Mouse (Mus musculus): ENCODE results near the gene Wdr82. TPM values are rescaled to one million over a fixed set of nuclear protein-coding genes. Genes with fewer than 3 reads are reported as not detected.

The Wdr82 gene
- total RNA-seq, 2 experiments from 2014 or later = 19.4 to 25.9 TPM

- Histone ChIP-seq H3K27ac (peak overlapping the region; percentile 98), H3K4me3 (peak overlapping the region; percentile 91; the same call in 1 of the 2 replicates)
- intact Hi-C loops (cut with DNase I) = loop anchor here (2.0 to 10.0 kb wide), 3 partner anchors 37 to 255 kb away; partner anchors contain the start of genes Poc1a and Rpl29
- no peak for DNase-seq
- no peak for TF ChIP-seq CTCF (IDR thresholded peaks at IDR 0.05)
Measured at GRCm38 (mm10) chr9:106169917-106170316, 811 bp upstream of the Wdr82 start.

GRCm38 (mm10) chr9:106171346-106172158 lies 824 bp downstream of the Wdr82 start:
- DNase-seq = peak; percentile 84
- intact Hi-C loops (cut with DNase I) = loop anchor here (2.0 to 10.0 kb wide), 3 partner anchors 35 to 253 kb away; partner anchors contain the start of genes Poc1a and Rpl29
- peak overlapping the region; percentile 98 for H3K27ac ChIP-seq
- H3K4me3 ChIP-seq = peak overlapping the region; percentile 91
- no peak for TF ChIP-seq CTCF (IDR thresholded peaks at IDR 0.05)

GRCm38 (mm10) chr9:106172527-106172926 lies 1.8 kb downstream of the Wdr82 start:
- TF ChIP-seq CTCF (IDR thresholded peaks at IDR 0.05) = no peak
- no peak for DNase-seq
- H3K27ac ChIP-seq = peak overlapping the region; percentile 98
- H3K4me3 ChIP-seq = peak overlapping the region; percentile 91
- intact Hi-C loops (cut with DNase I) = loop anchor here (5.0 to 10.0 kb wide), 2 partner anchors 110 to 252 kb away; partner anchors contain the start of genes Poc1a and Rpl29

- H3K4me3 ChIP-seq = peak overlapping the region; percentile 91
- intact Hi-C loops (cut with DNase I) = loop anchor here (5.0 to 10.0 kb wide), 2 partner anchors 109 to 251 kb away; partner anchors contain the start of genes Poc1a and Rpl29
- peak overlapping the region; percentile 98; the same call in 1 of the 2 replicates for H3K27ac ChIP-seq
- TF ChIP-seq CTCF (IDR thresholded peaks at IDR 0.05) = no peak
- no peak for DNase-seq
Measured at GRCm38 (mm10) chr9:106173363-106173762, 2.6 kb downstream of the Wdr82 start.

DNA sequence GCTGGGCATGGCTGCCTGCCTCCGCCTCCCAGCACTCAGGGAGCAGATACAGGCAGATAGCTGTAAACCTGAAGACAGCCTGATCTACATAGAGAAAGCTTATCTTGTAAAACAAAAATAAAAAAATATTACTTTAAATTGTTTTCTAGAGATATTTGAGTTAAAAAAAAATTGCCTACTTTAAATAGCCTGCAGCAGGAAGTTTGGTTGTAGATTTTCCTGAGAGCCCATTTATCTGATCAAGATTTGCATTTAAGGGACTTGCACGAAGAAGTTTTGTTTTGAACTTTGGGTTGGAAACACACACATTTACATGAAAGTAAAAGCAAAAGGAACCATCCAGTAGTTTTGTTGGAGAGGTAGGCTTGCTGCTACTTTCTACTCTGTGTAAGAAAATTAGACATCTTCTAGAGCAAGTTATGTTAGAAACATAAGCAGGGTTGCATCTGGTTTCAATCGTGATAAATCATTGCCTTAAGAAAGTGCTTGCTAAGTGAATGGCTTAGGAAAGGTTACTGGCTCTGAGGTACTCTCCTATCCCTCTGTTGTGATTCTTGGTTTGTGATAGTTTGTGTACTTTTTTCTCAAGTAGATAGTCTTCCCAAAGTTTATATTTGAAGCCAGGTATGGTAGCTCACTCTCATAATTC lies 4.9 kb downstream of the Wdr82 start:
- Histone ChIP-seq H3K4me3 (no peak overlapping the region; the same call in 1 of the 2 replicates), H3K27ac (peak overlapping the region; percentile 55)
- intact Hi-C loops (cut with DNase I) = loop anchor here (10.0 kb wide), 1 partner anchor 249 kb away; the partner anchor contains the start of gene Rpl29
- DNase-seq = no peak
- TF ChIP-seq CTCF (IDR thresholded peaks at IDR 0.05) = no peak

- no peak for DNase-seq
- intact Hi-C loops (cut with DNase I) = loop anchor here (10.0 kb wide), 1 partner anchor 248 kb away; the partner anchor contains the start of gene Rpl29
- Histone ChIP-seq H3K27ac (0 out of 2 replicates have a peak overlapping the region, but pooled peaks have one; percentile 55), H3K4me3 (no peak overlapping the region)
- no peak for TF ChIP-seq CTCF (IDR thresholded peaks at IDR 0.05)
Measured at GRCm38 (mm10) chr9:106176769-106177168, 6.0 kb downstream of the Wdr82 start.

GRCm38 (mm10) chr9:106177799-106178198 lies 7.1 kb downstream of the Wdr82 start:
- H3K4me3 ChIP-seq = no peak overlapping the region
- DNase-seq = no peak
- H3K27ac ChIP-seq = peak overlapping the region; percentile 1; the same call in 1 of the 2 replicates
- intact Hi-C loops (cut with DNase I) = loop anchor here (10.0 kb wide), 1 partner anchor 247 kb away; the partner anchor contains the start of gene Rpl29
- TF ChIP-seq CTCF (IDR thresholded peaks at IDR 0.05) = no peak

GRCm38 (mm10) chr9:106179454-106179853 lies 8.7 kb downstream of the Wdr82 start:
- no peak overlapping the region for H3K27ac ChIP-seq
- H3K4me3 ChIP-seq = no peak overlapping the region
- no peak for TF ChIP-seq CTCF (IDR thresholded peaks at IDR 0.05)
- DNase-seq = no peak
- intact Hi-C loops (cut with DNase I) = loop anchor here (10.0 kb wide), 1 partner anchor 245 kb away; the partner anchor contains the start of gene Rpl29

- TF ChIP-seq CTCF (IDR thresholded peaks at IDR 0.05) = no peak
- Histone ChIP-seq H3K27ac (no peak overlapping the region), H3K4me3 (no peak overlapping the region)
- intact Hi-C loops (cut with DNase I) = loop anchor here (10.0 kb wide), 1 partner anchor 245 kb away; the partner anchor contains the start of gene Rpl29
- DNase-seq = no peak
Measured at GRCm38 (mm10) chr9:106179964-106180363, 9.2 kb downstream of the Wdr82 start.

DNA sequence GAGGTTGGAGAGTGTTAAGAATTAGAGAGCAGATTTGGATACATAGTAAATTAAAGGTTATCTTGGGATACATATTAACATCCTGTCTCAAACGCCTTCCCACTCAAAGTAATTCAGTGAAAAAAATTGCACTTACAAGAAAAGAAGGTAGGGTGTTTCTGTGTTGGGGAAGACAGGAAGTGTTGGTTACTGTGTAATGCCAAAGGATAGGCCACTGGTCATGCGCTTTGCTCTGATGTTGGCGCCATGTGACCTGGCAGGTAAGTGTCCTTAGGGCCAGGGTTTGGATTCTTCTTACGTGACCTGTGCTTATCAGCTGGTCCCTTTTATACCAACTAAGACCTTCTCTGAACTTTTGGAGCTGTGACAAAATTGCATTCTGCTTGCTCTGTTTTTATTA lies 11.4 kb downstream of the Wdr82 start:
- H3K27ac ChIP-seq = no peak overlapping the region
- no peak for DNase-seq
- H3K4me3 ChIP-seq = no peak overlapping the region
- intact Hi-C loops (cut with DNase I) = no loop called here
- TF ChIP-seq CTCF (IDR thresholded peaks at IDR 0.05) = no peak

DNA sequence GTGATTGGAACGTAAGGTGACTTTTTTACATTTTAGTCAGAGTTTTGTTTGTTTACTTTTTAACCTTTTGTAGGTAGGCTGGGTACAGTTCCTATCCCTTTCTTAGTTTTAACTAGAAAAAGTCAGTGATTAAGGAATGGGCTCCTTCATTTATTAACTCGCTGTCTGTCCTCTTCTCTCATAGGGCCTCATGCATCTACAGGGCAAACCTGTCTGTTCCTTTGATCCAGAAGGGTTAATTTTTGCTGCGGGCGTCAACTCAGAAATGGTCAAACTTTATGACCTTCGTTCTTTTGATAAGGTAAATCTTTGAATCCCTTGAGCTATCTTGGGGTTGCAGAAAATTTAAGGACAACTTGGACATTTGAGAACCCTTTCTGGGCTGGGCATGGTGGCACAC lies 13.3 kb downstream of the Wdr82 start:
- intact Hi-C loops (cut with DNase I) = no loop called here

GRCm38 (mm10) chr9:106191355-106191754 lies 20.6 kb downstream of the Wdr82 start:
- intact Hi-C loops (cut with DNase I) = no loop called here
- no peak for TF ChIP-seq CTCF (IDR thresholded peaks at IDR 0.05)
- no peak overlapping the region for H3K4me3 ChIP-seq
- no peak overlapping the region for H3K27ac ChIP-seq
- DNase-seq = no peak

More for the DNA sequence above, 13.3 kb downstream of the Wdr82 start:
- Histone ChIP-seq H3K4me3 (no peak overlapping the region), H3K27ac (no peak overlapping the region)
- no peak for DNase-seq
- TF ChIP-seq CTCF (IDR thresholded peaks at IDR 0.05) = no peak
